ENCODE assay signal across 26 mouse cellular contexts in genomic region chr4:41547086-41547485, GRCm38 (mm10). TPM values are rescaled to one million over a fixed set of nuclear protein-coding genes. Genes with fewer than 3 reads are reported as not detected.
A peak's percentile ranks its signal among the peaks of the same experiment; 100 is the strongest.
DNase-seq lines count a peak whose midpoint lies in the region; ATAC-seq and TF ChIP-seq lines count a peak whose summit lies in the region.
"Had no signal": no experiment of that assay in that cellular context is flagged by ENCODE, and none has a peak within 500 bp of the region (broad histone marks: within the 10 kb centered on the region; RNA-seq: fewer than 3 reads in every experiment).

No protein-coding gene starts in this region.

- H3K27me3 ChIP-seq in heart, adult 2 months (ENCODE audit: control insufficient read depth, insufficient read depth, low read length) = no peaks in the 10 kb centered on the region
- no peaks in the 10 kb centered on the region for H3K27me3 ChIP-seq in liver, adult 2 months (ENCODE audit: control insufficient read depth, insufficient read depth, low read length)
- H3K27me3 ChIP-seq in liver, postnatal 0 days (ENCODE audit: insufficient read depth, low read length) = no peaks in the 10 kb centered on the region
- H3K27me3 ChIP-seq: embryonic facial prominence, embryonic 15.5 days; heart, embryonic 13.5 days had no signal

- H3K36me3 ChIP-seq in heart, adult 2 months (ENCODE audit: control insufficient read depth, insufficient read depth, low read length) = no peaks in the 10 kb centered on the region
- H3K36me3 ChIP-seq in liver, adult 2 months (ENCODE audit: control insufficient read depth, insufficient read depth, low read length) = no peaks in the 10 kb centered on the region
- H3K36me3 ChIP-seq in liver, postnatal 0 days (replicated peaks; ENCODE audit: insufficient read depth, low read length) = no peaks in the 10 kb centered on the region
- H3K36me3 ChIP-seq: embryonic facial prominence, embryonic 15.5 days; forebrain, embryonic 10.5 days; G1E; heart, embryonic 13.5 days had no signal

- intact Hi-C loops in heart, adult 2 months (cut with DNase I) = no loop called here
- intact Hi-C loops in heart, postnatal 36 days (cut with DNase I) = no loop called here

- no peak overlapping the region for H3K4me3 ChIP-seq in heart, adult 2 months
- no peak overlapping the region for H3K4me3 ChIP-seq in liver, adult 2 months (ENCODE audit: insufficient read depth, low read depth, low read length)
- no peak overlapping the region for H3K4me3 ChIP-seq in liver, postnatal 0 days (ENCODE audit: low read depth, low read length)
- H3K4me3 ChIP-seq: embryonic facial prominence, embryonic 15.5 days; erythroblast, embryonic 14.5 days; forebrain, embryonic 10.5 days; heart, embryonic 13.5 days had no signal

- WGBS in heart, adult 2 months = 56% methylated on average over 1 of the region's 1 CpGs
- WGBS in liver, adult 2 months = 90% methylated on average over 1 of the region's 1 CpGs
- 56% methylated on average over 1 of the region's 1 CpGs for WGBS in liver, postnatal 0 days (ENCODE audit: insufficient replicate concordance)

- no peak overlapping the region for H3K9ac ChIP-seq in heart, adult 2 months (ENCODE audit: low read depth, low read length)
- H3K9ac ChIP-seq in liver, adult 2 months (ENCODE audit: low read depth, low read length) = no peak overlapping the region
- H3K9ac ChIP-seq in liver, postnatal 0 days (replicated peaks) = no peak overlapping the region
- H3K9ac ChIP-seq: embryonic facial prominence, embryonic 15.5 days; heart, embryonic 13.5 days; hindbrain, embryonic 14.5 days had no signal

- no peak for TF ChIP-seq POLR2A in heart, adult 2 months (IDR thresholded peaks at IDR 0.05; ENCODE audit: insufficient read depth, low read depth, low read length)
- TF ChIP-seq POLR2A in liver, adult 2 months (IDR thresholded peaks at IDR 0.05; ENCODE audit: extremely low read depth, insufficient read depth, low read length) = no peak

- H3K9me3 ChIP-seq in liver, postnatal 0 days (ENCODE audit: low read length) = no peaks in the 10 kb centered on the region
- H3K9me3 ChIP-seq: embryonic facial prominence, embryonic 15.5 days; forebrain, embryonic 10.5 days; G1E; heart, embryonic 13.5 days had no signal

- no peak for TF ChIP-seq EP300 in heart, adult 2 months (IDR thresholded peaks at IDR 0.05; ENCODE audit: insufficient read depth, low read depth, low read length)
- no peak for TF ChIP-seq EP300 in liver, postnatal 0 days (IDR thresholded peaks at IDR 0.05; ENCODE audit: low read depth)

- H3K4me1 ChIP-seq in heart, adult 2 months (ENCODE audit: control insufficient read depth, insufficient read depth, low read length) = peaks cover 2% of the 10 kb centered on the region; the same call in 1 of the 2 replicates
- H3K4me1 ChIP-seq in liver, adult 2 months (ENCODE audit: control insufficient read depth, insufficient read depth, low read length) = peaks cover 10% of the 10 kb centered on the region; the same call in 1 of the 2 replicates
- H3K4me1 ChIP-seq in liver, postnatal 0 days (ENCODE audit: insufficient read depth) = no peaks in the 10 kb centered on the region
- H3K4me1 ChIP-seq: heart, embryonic 13.5 days had no signal

- no peak overlapping the region for H3K4me2 ChIP-seq in liver, postnatal 0 days (ENCODE audit: low read depth, low read length)
- H3K4me2 ChIP-seq: embryonic facial prominence, embryonic 15.5 days; heart, embryonic 13.5 days; hindbrain, embryonic 14.5 days had no signal

- ATAC-seq in liver, postnatal 0 days = no peak
- ATAC-seq: CD4-positive, CD25-positive, alpha-beta regulatory T cell, adult 4 months; forebrain, embryonic 14.5 days; inflammation-experienced regulatory T-cells, adult 6 months; intestine, postnatal 0 days had no signal

- TF ChIP-seq CTCF in heart, adult 2 months (IDR thresholded peaks at IDR 0.05) = peak; percentile 35
- TF ChIP-seq CTCF in liver, adult 2 months (IDR thresholded peaks at IDR 0.05; ENCODE audit: low read depth, low read length) = no peak
- TF ChIP-seq CTCF in liver, postnatal 0 days (IDR thresholded peaks at IDR 0.05; ENCODE audit: low read depth) = no peak

- no peaks in the 10 kb centered on the region for H3K79me2 ChIP-seq in heart, adult 2 months (replicated peaks; ENCODE audit: control insufficient read depth, insufficient read depth, low read length)
- no peaks in the 10 kb centered on the region; the same call in 1 of the 2 replicates for H3K79me2 ChIP-seq in liver, adult 2 months (ENCODE audit: control insufficient read depth, insufficient read depth, low read length)

- peak; percentile 45 for DNase-seq in cerebellum, adult 11-12 months
- no peak for DNase-seq in cerebellum, adult 11 months
- DNase-seq in cerebellum, postnatal 14 days = peak; percentile 63 to 65
- no peak for DNase-seq in cerebellum, postnatal 4 days (ENCODE audit: low spot score in 2 of 2)
- DNase-seq in heart, adult 2 months = peak in 1 of 2 experiments; percentile 19
- no peak for DNase-seq in heart, postnatal 36 days
- peak; percentile 16 for DNase-seq in liver, adult 2 months (ENCODE audit: extremely low read depth, low read depth, low spot score)
- DNase-seq in liver, postnatal 0 days = no peak
- DNase-seq: adrenal gland, adult 8-10 months; B cell, adult 2 months; embryo, embryonic 11 days; heart, postnatal 4 days; kidney, adult 8-10 months had no signal

- no peak overlapping the region for H3K27ac ChIP-seq in heart, adult 2 months
- H3K27ac ChIP-seq in liver, adult 2 months (replicated peaks; ENCODE audit: insufficient read depth, low read depth, low read length) = no peak overlapping the region
- no peak overlapping the region for H3K27ac ChIP-seq in liver, postnatal 0 days (ENCODE audit: low read depth)
- H3K27ac ChIP-seq: embryonic facial prominence, embryonic 15.5 days; forebrain, embryonic 10.5 days; heart, embryonic 13.5 days; hindbrain, embryonic 14.5 days had no signal

RNA-seq across cellular contexts. Expression of gene Fam219a, which starts 22.3 kb away (rescaled TPM):
- total RNA-seq in heart, adult 2 months (2021) = 10 to 100 TPM; 13.4 to 14.4 TPM
- 15.8 and 18.4 TPM in 2 replicates for polyA plus RNA-seq in heart, adult 2 months (2012; rRNA removed)
- total RNA-seq in heart, postnatal 36 days (2021) = 10 to 100 TPM; 14.7 to 15.1 TPM
- total RNA-seq in liver, adult 2 months (2014; rRNA removed) = 1.5 and 3.2 TPM in 2 replicates
- polyA plus RNA-seq in liver, adult 2 months (2012; rRNA removed) = 4.8 and 6.5 TPM in 2 replicates
- 0.77 and 1.0 TPM in 2 replicates for polyA plus RNA-seq in liver, postnatal 0 days (2015; fragmentation: Nextera tagmentation; extraction: Ambion mirVana)

RNA-seq across cellular contexts. Expression of gene Dnaic1, which starts 22.5 kb away (rescaled TPM):
- 1 to 10 TPM in 1 of 2 experiments, under 1 TPM in 1; 0.94 to 2.3 TPM for total RNA-seq in heart, adult 2 months (2021)
- polyA plus RNA-seq in heart, adult 2 months (2012; rRNA removed) = 7.3 and 8.6 TPM in 2 replicates
- total RNA-seq in heart, postnatal 36 days (2021) = 1 to 10 TPM; 2.6 to 3.7 TPM
- 0.18 and 1.2 TPM in 2 replicates for total RNA-seq in liver, adult 2 months (2014; rRNA removed)
- polyA plus RNA-seq in liver, adult 2 months (2012; rRNA removed) = 0.78 and 2.3 TPM in 2 replicates
- 10.6 and 14.2 TPM in 2 replicates for polyA plus RNA-seq in liver, postnatal 0 days (2015; fragmentation: Nextera tagmentation; extraction: Ambion mirVana)
- total RNA-seq: adrenal gland, postnatal 36 days; common myeloid progenitor, adult 5-6 weeks; G1E had no signal
- polyA plus RNA-seq: CD4-positive, CD25-positive, alpha-beta regulatory T cell, adult 4 months; erythroblast, embryonic 14.5 days; G1E; inflammation-experienced regulatory T-cells, adult 6 months had no signal

RNA-seq across cellular contexts. Expression of gene 1110017D15Rik, which starts 30.0 kb away (rescaled TPM):
- not detected for total RNA-seq in heart, adult 2 months (2021)
- polyA plus RNA-seq in heart, adult 2 months (2012; rRNA removed) = 0.94 and 3.2 TPM in 2 replicates
- under 1 TPM in 1 of 2 experiments, not detected in 1; 0.43 TPM for total RNA-seq in heart, postnatal 36 days (2021)
- not detected in 2 replicates for total RNA-seq in liver, adult 2 months (2014; rRNA removed)
- polyA plus RNA-seq in liver, adult 2 months (2012; rRNA removed) = 0.24 TPM in 1 of 2 replicates, not detected in the other
- not detected in 2 replicates for polyA plus RNA-seq in liver, postnatal 0 days (2015; fragmentation: Nextera tagmentation; extraction: Ambion mirVana)
- total RNA-seq: common myeloid progenitor, adult 5-6 weeks; gastrocnemius, adult 8-10 months; heart, postnatal 4 days had no signal
- polyA plus RNA-seq: CD4-positive, CD25-positive, alpha-beta regulatory T cell, adult 4 months; erythroblast, embryonic 14.5 days; inflammation-experienced regulatory T-cells, adult 6 months had no signal

RNA-seq across cellular contexts. Expression of gene AI464131, which starts 44.2 kb away (rescaled TPM):
- total RNA-seq in heart, adult 2 months (2021) = 10 to 100 TPM; 11.6 to 12.0 TPM
- 7.6 and 11.0 TPM in 2 replicates for polyA plus RNA-seq in heart, adult 2 months (2012; rRNA removed)
- 10 to 100 TPM; 11.6 to 11.8 TPM for total RNA-seq in heart, postnatal 36 days (2021)
- total RNA-seq in liver, adult 2 months (2014; rRNA removed) = 15.9 and 21.7 TPM in 2 replicates
- 27.9 and 28.9 TPM in 2 replicates for polyA plus RNA-seq in liver, adult 2 months (2012; rRNA removed)
- 1.8 and 2.0 TPM in 2 replicates for polyA plus RNA-seq in liver, postnatal 0 days (2015; fragmentation: Nextera tagmentation; extraction: Ambion mirVana)
- polyA plus RNA-seq: CD4-positive, CD25-positive, alpha-beta regulatory T cell, adult 4 months; erythroblast, embryonic 14.5 days; inflammation-experienced regulatory T-cells, adult 6 months had no signal

Comparison
In these comparisons a context has a peak if more than half of its experiments do, and no peak if none do; other contexts are left out.
1. DNase-seq: peak in cerebellum, adult 11-12 months (single experiment), cerebellum, postnatal 14 days (2 of 2) and liver, adult 2 months (single experiment); none in cerebellum, adult 11 months (single experiment), cerebellum, postnatal 4 days (0 of 2), heart, postnatal 36 days (0 of 2) and liver, postnatal 0 days (single experiment).